Mouse (Mus musculus) brain, embryonic 18.5 days (tissue): ENCODE results near the gene Matn3.

Experiments
- DNase-seq: peaks from one replicate; pipeline ENCODE4 v3.0.0-alpha.2; 2012; ENCODE audit warnings: low read depth, low spot score

The Matn3 gene

GRCm38 (mm10) chr12:8947714-8948464, at the start of gene Matn3:
TSS of gene Matn3 (plus strand) at chr12:8947929.
- DNase-seq: no peak

- no peak for DNase-seq
Measured at GRCm38 (mm10) chr12:8898879-8899785, 48.6 kb upstream of the Matn3 start.

- no peak for DNase-seq
Measured at GRCm38 (mm10) chr12:8900107-8900698, 47.5 kb upstream of the Matn3 start.

GRCm38 (mm10) chr12:8900919-8901663, 46.6 kb upstream of the Matn3 start:
- no peak for DNase-seq

- no peak for DNase-seq
Measured at GRCm38 (mm10) chr12:8901934-8902333, 45.8 kb upstream of the Matn3 start.

- DNase-seq: no peak
Measured at GRCm38 (mm10) chr12:8902479-8902878, 45.2 kb upstream of the Matn3 start.

GRCm38 (mm10) chr12:8912860-8913685, 34.7 kb upstream of the Matn3 start:
- no peak for DNase-seq

- no peak for DNase-seq
Measured at GRCm38 (mm10) chr12:8913701-8914340, 33.9 kb upstream of the Matn3 start.

GRCm38 (mm10) chr12:8916378-8916777, 31.4 kb upstream of the Matn3 start:
- DNase-seq: peak; percentile 12

- no peak for DNase-seq
Measured at GRCm38 (mm10) chr12:8919231-8919630, 28.5 kb upstream of the Matn3 start.

- no peak for DNase-seq
Measured at GRCm38 (mm10) chr12:8920996-8921393, 26.7 kb upstream of the Matn3 start.

GRCm38 (mm10) chr12:8921394-8922368, 26.0 kb upstream of the Matn3 start, which contains the start of gene Laptm4a:
TSS of gene Laptm4a (plus strand) at chr12:8921664.
- DNase-seq: peak; percentile 97

- peak; percentile 43 for DNase-seq
Measured at GRCm38 (mm10) chr12:8922369-8923124, 25.2 kb upstream of the Matn3 start.

- no peak for DNase-seq
Measured at GRCm38 (mm10) chr12:8923125-8923410, 24.7 kb upstream of the Matn3 start.

GRCm38 (mm10) chr12:8923603-8924002, 24.1 kb upstream of the Matn3 start:
- DNase-seq: no peak

- DNase-seq: no peak
Measured at GRCm38 (mm10) chr12:8927652-8928051, 20.1 kb upstream of the Matn3 start.

- no peak for DNase-seq
Measured at GRCm38 (mm10) chr12:8928766-8929165, 19.0 kb upstream of the Matn3 start.

GRCm38 (mm10) chr12:8931083-8931482, 16.6 kb upstream of the Matn3 start:
- DNase-seq: no peak
